Mouse (Mus musculus) CH12.LX (cell line): ENCODE measurements at regions not wholly inside any gene's neighbourhood (a gene's known extent, or its start where the extent isn't known, plus 50 kb on each side); places are given as distances from the start of the nearest gene placed in this dataset.

Experiments used
- DNase-seq: peaks from one replicate; pipeline ENCODE4 v3.0.0-alpha.2; 2013; ENCODE audit errors: extremely low read depth
- H3K27ac ChIP-seq: 2 replicates; pipeline ENCODE4 v1.5.1; 2012; ENCODE audit warnings: low read depth, mild to moderate bottlenecking, control low read depth, moderate library complexity; ENCODE audit not compliant: insufficient read depth
- H3K27me3 ChIP-seq: replicated peaks from 2 replicates; pipeline ENCODE3; 2012; ENCODE audit warnings: inconsistent platforms
- H3K36me3 ChIP-seq, 2 experiments: replicated peaks in 1 of 2; 2 replicates each; pipeline versions ENCODE3 to v1.6.1; 2012; ENCODE audit warnings: inconsistent platforms in 1 of 2, low read length in 1 of 2, mild to moderate bottlenecking in 1 of 2, mixed read lengths in 1 of 2, moderate library complexity in 1 of 2; ENCODE audit not compliant: control insufficient read depth in 1 of 2, insufficient read depth in 1 of 2
- H3K4me1 ChIP-seq, 2 experiments: 2 replicates each; pipeline ENCODE4 v1.6.1; 2012; ENCODE audit warnings: inconsistent platforms in 1 of 2, moderate library complexity in 1 of 2; ENCODE audit not compliant: insufficient read depth in 2 of 2, control insufficient read depth in 1 of 2
- H3K4me2 ChIP-seq: 2 replicates; pipeline ENCODE4 v1.6.1; 2012; ENCODE audit warnings: low read depth, mild to moderate bottlenecking, control low read depth; ENCODE audit not compliant: poor library complexity, insufficient read depth, severe bottlenecking
- H3K4me3 ChIP-seq, 3 experiments: fragments of 150-350 bp in 1 of 3; sonication (generic) in 1 of 3; replicated peaks in 1 of 3; 2 replicates each; pipeline versions ENCODE3 to v1.5.1; 2011 to 2012; ENCODE audit warnings: low read depth in 2 of 3, low read length in 2 of 3, mild to moderate bottlenecking in 2 of 3, moderate library complexity in 2 of 3, control low read depth in 1 of 3, improper control_type of control experiment in 1 of 3, inconsistent platforms in 1 of 3, mixed read lengths in 1 of 3; ENCODE audit not compliant: poor library complexity in 1 of 3
- H3K79me2 ChIP-seq: replicated peaks from 2 replicates; pipeline ENCODE4 v1.6.1; 2012; ENCODE audit warnings: mild to moderate bottlenecking, moderate library complexity; ENCODE audit not compliant: control insufficient read depth, poor library complexity, insufficient read depth, severe bottlenecking; ENCODE audit errors: extremely low read depth
- H3K9ac ChIP-seq: 2 replicates; pipeline ENCODE4 v1.6.1; 2012; ENCODE audit warnings: low read depth, mild to moderate bottlenecking, control low read depth, moderate library complexity; ENCODE audit not compliant: insufficient read depth
- H3K9me3 ChIP-seq: replicated peaks from 2 replicates; pipeline ENCODE3; 2012; ENCODE audit warnings: low read length, inconsistent platforms, mixed read lengths
- CHD1 ChIP-seq: IDR thresholded peaks from 2 replicates; pipeline ENCODE4 v1.6.1; 2012; ENCODE audit warnings: low read depth, low read length, improper control_type of control experiment, inconsistent platforms
- CHD2 ChIP-seq: IDR thresholded peaks from 2 replicates; pipeline ENCODE4 v1.6.1; 2011; ENCODE audit warnings: low read length, improper control_type of control experiment
- CTCF ChIP-seq, 2 experiments: IDR thresholded peaks in 1 of 2; conservative IDR thresholded peaks in 1 of 2; 2 replicates each; pipeline ENCODE4 v1.5.1; 2011 to 2012; ENCODE audit warnings: low read depth in 2 of 2, low read length in 2 of 2, improper control_type of control experiment in 1 of 2, inconsistent platforms in 1 of 2, mild to moderate bottlenecking in 1 of 2, moderate library complexity in 1 of 2
- EP300 ChIP-seq: IDR thresholded peaks from 2 replicates; pipeline ENCODE4 v1.6.1; 2011; ENCODE audit warnings: low read length, improper control_type of control experiment
- HCFC1 ChIP-seq: IDR thresholded peaks from 2 replicates; pipeline ENCODE4 v1.6.1; 2012; ENCODE audit warnings: low read depth, mild to moderate bottlenecking, inconsistent platforms, low read length, improper control_type of control experiment
- IRF4 ChIP-seq: IDR thresholded peaks from 2 replicates; pipeline ENCODE4 v1.6.1; 2014; ENCODE audit warnings: low read depth, mild to moderate bottlenecking, inconsistent platforms, low read length, improper control_type of control experiment
- KAT2A ChIP-seq: IDR thresholded peaks from 2 replicates; pipeline ENCODE4 v1.6.1; 2012; ENCODE audit warnings: low read length, improper control_type of control experiment, inconsistent platforms; ENCODE audit not compliant: insufficient replicate concordance
- MAFK ChIP-seq: IDR thresholded peaks from 2 replicates; pipeline ENCODE4 v1.6.1; 2011; ENCODE audit warnings: low read length, improper control_type of control experiment; ENCODE audit not compliant: insufficient replicate concordance
- MAX ChIP-seq: IDR thresholded peaks from 2 replicates; pipeline ENCODE4 v1.6.1; 2011; ENCODE audit warnings: low read length, improper control_type of control experiment
- MAZ ChIP-seq: IDR thresholded peaks from 2 replicates; pipeline ENCODE4 v1.6.1; 2012; ENCODE audit warnings: low read depth, mild to moderate bottlenecking, inconsistent platforms, low read length, improper control_type of control experiment, moderate library complexity
- MEF2A ChIP-seq: IDR thresholded peaks from 2 replicates; pipeline ENCODE4 v1.6.1; 2014; ENCODE audit warnings: low read depth, mild to moderate bottlenecking, inconsistent platforms, low read length, improper control_type of control experiment, borderline replicate concordance
- MYC ChIP-seq: IDR thresholded peaks from 2 replicates; pipeline ENCODE4 v1.6.1; 2011; ENCODE audit warnings: low read depth, mild to moderate bottlenecking, improper control_type of control experiment, low read length
- RAD21 ChIP-seq: IDR thresholded peaks from 2 replicates; pipeline ENCODE4 v1.6.1; 2011; ENCODE audit warnings: low read depth, mild to moderate bottlenecking, low read length, improper control_type of control experiment, moderate library complexity
- RCOR1 ChIP-seq: conservative IDR thresholded peaks from 2 replicates; pipeline ENCODE4 v1.6.1; 2012; ENCODE audit warnings: low read depth, mild to moderate bottlenecking, inconsistent platforms, low read length, improper control_type of control experiment
- SIN3A ChIP-seq: IDR thresholded peaks from 2 replicates; pipeline ENCODE4 v1.6.1; 2012; ENCODE audit warnings: low read length, improper control_type of control experiment, inconsistent platforms
- SMC3 ChIP-seq: IDR thresholded peaks from 2 replicates; pipeline ENCODE4 v1.6.1; 2011; ENCODE audit warnings: low read depth, low read length, improper control_type of control experiment
- TCF12 ChIP-seq: IDR thresholded peaks from 2 replicates; pipeline ENCODE4 v1.6.1; 2014; ENCODE audit warnings: low read depth, mild to moderate bottlenecking, inconsistent platforms, low read length, improper control_type of control experiment
- UBTF ChIP-seq: IDR thresholded peaks from 2 replicates; pipeline ENCODE4 v1.6.1; 2012; ENCODE audit warnings: low read depth, mild to moderate bottlenecking, inconsistent platforms, low read length, improper control_type of control experiment, moderate library complexity
- ZMIZ1 ChIP-seq: IDR thresholded peaks from 2 replicates; pipeline ENCODE4 v1.6.1; 2012; ENCODE audit warnings: low read depth, mild to moderate bottlenecking, inconsistent platforms, low read length, improper control_type of control experiment
- dilution Hi-C: fragments of 300-500 bp; cut with MboI; formaldehyde crosslinking; loops from 2 replicates; pipeline ENCODE4 v1.14.3; 2020; ENCODE audit warnings: low sequenced_read_pairs; ENCODE audit not compliant: extremely low pct_unique_long_range_greater_than_20kb, extremely low pct_ligation_motif_present
- in situ Hi-C: fragments of 300-500 bp; cut with MboI; formaldehyde crosslinking; loops from 3 replicates; pipeline ENCODE4 v1.14.3; 2019; ENCODE audit warnings: low sequenced_read_pairs, low pct_ligation_motif_present, low pct_unique_long_range_greater_than_20kb, mixed read lengths

DNA sequence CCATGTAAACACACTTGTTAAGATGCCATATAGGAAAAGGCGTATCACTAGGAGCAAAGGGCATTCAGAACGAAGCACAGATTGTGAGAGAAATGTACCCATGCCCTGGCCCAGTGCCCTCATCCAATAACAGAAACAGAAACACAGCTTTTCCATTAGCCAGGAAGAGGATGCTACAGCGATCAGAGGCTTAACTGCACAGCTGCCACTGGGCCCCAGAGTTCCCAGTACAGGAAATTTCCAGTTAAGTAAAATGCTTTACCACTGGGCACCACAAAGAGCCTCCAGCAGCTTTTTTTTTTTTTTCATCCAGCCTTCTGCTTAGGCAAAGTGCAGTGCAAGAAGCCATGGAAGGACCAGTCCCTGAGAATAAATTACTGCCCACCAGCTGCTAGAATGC lies 325.6 kb upstream of the Arid1b start:
- no peak overlapping the region for H3K4me3 ChIP-seq
- no peaks in the 10 kb centered on the region for H3K27me3 ChIP-seq
- TF ChIP-seq RAD21 (no peak), MAFK (no peak), UBTF (no peak), CTCF (conservative IDR thresholded peaks at IDR 0.05 in 1 of 2, IDR thresholded peaks at IDR 0.05 in 1 of 2; ENCODE audit: low read depth in 2 of 2, low read length in 2 of 2) (no peak), CHD1 (no peak), MYC (no peak), HCFC1 (no peak), RCOR1 (no peak), EP300 (no peak), SIN3A (no peak), MAX (no peak), CHD2 (no peak)
- no peaks in the 10 kb centered on the region for H3K9me3 ChIP-seq
- no peaks in the 10 kb centered on the region for H3K79me2 ChIP-seq
- no peak overlapping the region for H3K4me2 ChIP-seq
- in situ Hi-C loops (no loop called here), dilution Hi-C loops (no loop called here)
- H3K9ac ChIP-seq = no peak overlapping the region
- no peak overlapping the region for H3K27ac ChIP-seq
- H3K4me1 ChIP-seq = no peaks in the 10 kb centered on the region
- DNase-seq = no peak
- H3K36me3 ChIP-seq = no peaks in the 10 kb centered on the region

DNA sequence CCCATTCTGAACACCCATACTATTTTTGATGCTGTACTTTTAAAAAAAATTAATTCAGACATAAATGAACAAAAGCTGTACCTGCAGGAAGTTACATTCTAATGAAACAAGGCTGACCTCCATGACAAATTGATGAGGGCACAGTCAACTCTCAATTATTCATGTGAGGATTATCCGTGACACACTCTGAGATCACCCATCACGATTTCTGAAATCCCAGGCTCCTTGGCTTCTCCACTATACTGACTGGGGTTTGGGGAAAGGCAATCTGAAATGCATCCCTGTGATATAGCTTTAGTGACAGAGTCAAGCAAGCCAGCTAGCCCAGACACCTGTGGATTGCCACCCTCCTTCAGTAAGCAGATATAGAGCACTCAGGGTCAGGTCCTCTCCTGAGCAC lies 320.9 kb upstream of the Arid1b start:
- dilution Hi-C loops (no loop called here), in situ Hi-C loops (no loop called here)
- no peak for TF ChIP-seq MAX
- TF ChIP-seq TCF12 = no peak
- TF ChIP-seq SMC3 = no peak
- no peak for TF ChIP-seq ZMIZ1
- no peak for TF ChIP-seq KAT2A
- TF ChIP-seq MEF2A = no peak
- no peak for TF ChIP-seq RCOR1
- no peak for TF ChIP-seq IRF4
- no peak for TF ChIP-seq CHD1
- TF ChIP-seq HCFC1 = no peak
- TF ChIP-seq MAZ = no peak
- no peaks in the 10 kb centered on the region for H3K4me1 ChIP-seq
- no peaks in the 10 kb centered on the region for H3K9me3 ChIP-seq
- H3K4me3 ChIP-seq = no peak overlapping the region
- H3K27ac ChIP-seq = no peak overlapping the region
- H3K27me3 ChIP-seq = no peaks in the 10 kb centered on the region
- H3K79me2 ChIP-seq = no peaks in the 10 kb centered on the region
- no peak overlapping the region for H3K9ac ChIP-seq
- no peak overlapping the region for H3K4me2 ChIP-seq
- no peaks in the 10 kb centered on the region for H3K36me3 ChIP-seq
- DNase-seq = no peak
